Comparison of ENCODE assay signal across 1 mouse cellular context in the genomic region with DNA sequence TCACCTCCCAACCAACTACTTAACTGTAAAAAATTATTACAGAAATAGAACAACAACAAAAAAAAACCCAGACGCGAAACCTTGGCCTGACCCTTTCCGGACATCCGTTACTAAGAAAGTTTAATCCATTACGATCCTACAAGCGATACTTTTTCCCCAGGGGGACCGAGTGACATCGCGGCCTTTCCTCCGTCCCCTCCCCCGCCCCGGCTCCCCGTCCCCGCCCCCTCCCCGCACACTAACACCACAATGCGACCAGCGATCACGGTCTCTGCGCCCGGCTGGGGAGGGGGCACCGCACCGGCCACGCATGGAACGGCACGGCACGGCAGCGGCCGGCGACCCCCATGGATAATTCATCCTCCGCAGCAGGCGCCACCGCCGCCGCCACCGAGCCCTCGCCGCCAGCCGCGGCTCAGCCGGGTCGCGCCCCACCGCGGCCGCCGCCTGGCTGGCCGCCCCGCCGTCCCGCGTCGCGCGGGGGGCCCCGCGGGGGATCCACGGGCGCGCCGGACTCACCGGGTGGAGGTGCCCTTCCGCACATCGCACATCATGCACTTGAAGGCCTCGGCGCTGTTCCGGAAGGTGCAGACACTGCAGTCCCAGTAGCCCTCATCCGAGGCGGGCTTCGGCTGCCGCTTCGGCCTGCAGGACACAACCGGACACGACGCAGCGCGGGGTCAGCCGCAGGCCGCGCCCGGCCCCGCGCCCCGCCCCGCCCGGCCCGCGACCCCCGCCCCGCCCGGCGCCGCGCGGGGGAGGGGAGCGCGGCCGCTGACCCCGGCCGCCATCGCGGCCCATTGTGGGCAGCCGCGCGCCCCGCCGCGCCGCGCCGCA.
TF ChIP-seq lines count a peak whose summit lies in the region.

No protein-coding gene starts in this region.

TF ChIP-seq in CH12.LX, 34 proteins besides CTCF, POLR2A, EP300 and RAD21 (continued from another document):
- TF ChIP-seq MAZ (IDR thresholded peaks at IDR 0.05; ENCODE audit: low read depth, low read length): no peak
- TF ChIP-seq MXI1 (IDR thresholded peaks at IDR 0.05; ENCODE audit: low read depth, low read length): no peak; the same call in 1 of the 2 replicates
- TF ChIP-seq CHD2 (IDR thresholded peaks at IDR 0.05; ENCODE audit: low read length): 0 out of 2 replicates have a peak, but pooled peaks have one; percentile 50
- TF ChIP-seq NELFE (IDR thresholded peaks at IDR 0.05; ENCODE audit: low read depth, low read length): no peak
- no peak for TF ChIP-seq ZC3H11A (IDR thresholded peaks at IDR 0.05; ENCODE audit: low read depth, low read length)
- no peak for TF ChIP-seq JUND (conservative IDR thresholded peaks at IDR 0.05; ENCODE audit: low read depth, low read length)
- TF ChIP-seq MAFK (IDR thresholded peaks at IDR 0.05; ENCODE audit: insufficient replicate concordance, low read length): no peak
- no peak for TF ChIP-seq MAX (IDR thresholded peaks at IDR 0.05; ENCODE audit: low read length)
- no peak for TF ChIP-seq ZNF384 (IDR thresholded peaks at IDR 0.05; ENCODE audit: low read depth, low read length)
- TF ChIP-seq BHLHE40 (IDR thresholded peaks at IDR 0.05; ENCODE audit: low read depth, low read length): no peak
- no peak for TF ChIP-seq ELF1 (IDR thresholded peaks at IDR 0.05; ENCODE audit: low read depth, low read length)
- no peak for TF ChIP-seq ZKSCAN1 (IDR thresholded peaks at IDR 0.05; ENCODE audit: borderline replicate concordance, low read depth, low read length)
- no peak for TF ChIP-seq POLR2AphosphoS2 (IDR thresholded peaks at IDR 0.05; ENCODE audit: low read depth, low read length)
- 0 out of 2 replicates have a peak, but pooled peaks have one; percentile 8 for TF ChIP-seq ETS1 (conservative IDR thresholded peaks at IDR 0.05; ENCODE audit: low read depth, low read length)
